8 mouse cellular contexts compared by ENCODE assay signal in genomic region chr8:106403246-106403933, GRCm38 (mm10). TPM values are rescaled to one million over a fixed set of nuclear protein-coding genes. Genes with fewer than 3 reads are reported as not detected.
DNase-seq lines count a peak whose midpoint lies in the region; ATAC-seq lines count a peak whose summit lies in the region.

No protein-coding gene starts in this region.

- no peak overlapping the region for H3K4me2 ChIP-seq in forebrain, embryonic 15.5 days (replicated peaks)
- H3K4me2 ChIP-seq in hindbrain, embryonic 16.5 days (ENCODE audit: low read length), result no peak overlapping the region

- no peak overlapping the region for H3K27ac ChIP-seq in forebrain, embryonic 15.5 days (replicated peaks)
- no peak overlapping the region for H3K27ac ChIP-seq in hindbrain, embryonic 16.5 days (ENCODE audit: low read depth, low read length)

- DNase-seq in ovary, postnatal 36 days (ENCODE audit: low spot score), result peak; percentile 59
- DNase-seq in ovary, postnatal 10 days (ENCODE audit: low spot score), result no peak
- peak; percentile 39 for DNase-seq in left cerebral cortex, adult 11 months (ENCODE audit: low spot score)
- DNase-seq in lung, postnatal 36 days, result peak; percentile 79
- peak; percentile 70 for DNase-seq in testis, postnatal 10 days (ENCODE audit: low spot score)

- no peaks in the 10 kb centered on the region for H3K27me3 ChIP-seq in forebrain, embryonic 15.5 days
- H3K27me3 ChIP-seq in hindbrain, embryonic 16.5 days (replicated peaks; ENCODE audit: control insufficient read depth, insufficient read depth, low read length), result no peaks in the 10 kb centered on the region

- no peaks in the 10 kb centered on the region for H3K9me3 ChIP-seq in forebrain, embryonic 15.5 days
- no peaks in the 10 kb centered on the region for H3K9me3 ChIP-seq in hindbrain, embryonic 16.5 days (ENCODE audit: control insufficient read depth, low read length)

- no peaks in the 10 kb centered on the region for H3K36me3 ChIP-seq in forebrain, embryonic 15.5 days
- no peaks in the 10 kb centered on the region for H3K36me3 ChIP-seq in hindbrain, embryonic 16.5 days (ENCODE audit: control insufficient read depth, insufficient read depth, low read length)

- 46% methylated on average over 12 of the region's 12 CpGs for WGBS in forebrain, embryonic 15.5 days
- 36% methylated on average over 12 of the region's 12 CpGs for WGBS in hindbrain, embryonic 16.5 days

- no peak overlapping the region for H3K4me3 ChIP-seq in forebrain, embryonic 15.5 days
- no peak overlapping the region for H3K4me3 ChIP-seq in hindbrain, embryonic 16.5 days (ENCODE audit: low read length)

- peak; percentile 83 for ATAC-seq in cerebellum, adult (ENCODE audit: insufficient number of reproducible peaks, low FRiP score, low TSS enrichment)
- peak; percentile 64; the same call in 1 of the 2 replicates for ATAC-seq in forebrain, embryonic 15.5 days (replicated peaks)
- ATAC-seq in hindbrain, embryonic 16.5 days, result peak; percentile 64

- H3K9ac ChIP-seq in forebrain, embryonic 15.5 days (replicated peaks), result no peak overlapping the region
- no peak overlapping the region for H3K9ac ChIP-seq in hindbrain, embryonic 16.5 days (ENCODE audit: low read depth, low read length)

- peaks cover 9% of the 10 kb centered on the region for H3K4me1 ChIP-seq in forebrain, embryonic 15.5 days
- no peaks in the 10 kb centered on the region; the same call in none of the 2 replicates for H3K4me1 ChIP-seq in hindbrain, embryonic 16.5 days (ENCODE audit: control insufficient read depth, insufficient read depth, low read depth, low read length)

RNA-seq across cellular contexts. Expression of gene Zfp90, which starts 11.7 kb away (rescaled TPM):
- 54.6 and 57.4 TPM in 2 replicates for polyA plus RNA-seq in forebrain, embryonic 15.5 days (2015; fragmentation: Nextera tagmentation; extraction: Ambion mirVana)
- polyA plus RNA-seq in hindbrain, embryonic 16.5 days (2015; fragmentation: Nextera tagmentation; extraction: Ambion mirVana), result 39.8 and 40.9 TPM in 2 replicates
